Mouse (Mus musculus) kidney, postnatal 0 days (tissue): ENCODE data around the gene Por. TPM values are rescaled to one million over a fixed set of nuclear protein-coding genes. Genes with fewer than 3 reads are reported as not detected.

ENCODE experiments used
- ATAC-seq: fragments of 200-750 bp; cut with Nextera tagmentation; replicated peaks from 2 replicates; pipeline ENCODE4 v1.8.0; 2017; ENCODE audit warnings: low read depth, moderate number of reproducible peaks, moderate TSS enrichment, moderate library complexity; ENCODE audit not compliant: low FRiP score
- DNase-seq: peaks from one replicate; pipeline ENCODE4 v3.0.0-alpha.2; 2016; ENCODE audit warnings: low spot score
- H3K27ac ChIP-seq: fragments of 300-500 bp; sonication (generic); 2 replicates; pipeline ENCODE4 v1.5.1; 2014; ENCODE audit warnings: mild to moderate bottlenecking
- H3K27me3 ChIP-seq: fragments of 300-500 bp; sonication (generic); 2 replicates; pipeline ENCODE4 v1.6.1; 2014; ENCODE audit warnings: low read length, mixed read lengths; ENCODE audit not compliant: insufficient read depth
- H3K36me3 ChIP-seq: fragments of 300-500 bp; sonication (generic); 2 replicates; pipeline ENCODE4 v1.6.1; 2014; ENCODE audit warnings: low read length, mixed read lengths; ENCODE audit not compliant: insufficient read depth
- H3K4me1 ChIP-seq: fragments of 300-500 bp; sonication (generic); replicated peaks from 2 replicates; pipeline ENCODE4 v1.6.1; 2014; ENCODE audit warnings: antibody characterized with exemption, low read length, mixed read lengths; ENCODE audit not compliant: insufficient read depth
- H3K4me2 ChIP-seq: fragments of 300-500 bp; sonication (generic); 2 replicates; pipeline ENCODE4 v1.6.1; 2014; ENCODE audit warnings: mild to moderate bottlenecking, low read length, moderate library complexity, mixed read lengths
- H3K4me3 ChIP-seq: fragments of 300-500 bp; sonication (generic); replicated peaks from 2 replicates; pipeline ENCODE4 v1.5.1; 2014; ENCODE audit warnings: low read depth, low read length
- H3K9ac ChIP-seq: fragments of 300-500 bp; sonication (generic); 2 replicates; pipeline ENCODE4 v1.6.1; 2014; ENCODE audit warnings: low read depth, low read length
- H3K9me3 ChIP-seq: fragments of 300-500 bp; sonication (generic); replicated peaks from 2 replicates; pipeline ENCODE4 v1.6.1; 2016; ENCODE audit warnings: low read length, inconsistent platforms, mixed read lengths
- CTCF ChIP-seq: IDR thresholded peaks from 2 replicates; pipeline ENCODE4 v1.5.1; 2016; ENCODE audit warnings: antibody characterized with exemption, low read depth, mild to moderate bottlenecking, moderate library complexity
- WGBS: fragments of 180-500 bp; shearing (Covaris S2); extraction: QIAGEN DNeasy Blood & Tissue Kit; methylation state at CpG from one replicate; pipeline ENCODE4 v1.1.7; 2014; 5-methylcytosine and 5-hydroxymethylcytosine counted together
- polyA plus RNA-seq: library from polyadenylated mRNA; unstranded; fragments of >200 nt; fragmentation: Nextera tagmentation; extraction: Ambion mirVana; gene quantifications from 2 replicates; pipeline ENCODE4 v1.2.1, GENCODE M21; 2015

Por gene
- polyA plus RNA-seq, 1 experiment from 2014 or later, result 86.4 TPM

GRCm38 (mm10) chr5:135649309-135649633 is 20.6 kb upstream of the Por start:
- Histone ChIP-seq H3K27ac (no peak overlapping the region), H3K4me2 (no peak overlapping the region), H3K4me1 (no peaks in the 10 kb centered on the region), H3K9me3 (no peaks in the 10 kb centered on the region), H3K36me3 (no peaks in the 10 kb centered on the region), H3K27me3 (no peaks in the 10 kb centered on the region), H3K4me3 (no peak overlapping the region), H3K9ac (no peak overlapping the region)
- ATAC-seq (no peak), DNase-seq (no peak)
- WGBS, result 100% methylated on average over 1 of the region's 1 CpGs
- TF ChIP-seq CTCF, result no peak

DNA sequence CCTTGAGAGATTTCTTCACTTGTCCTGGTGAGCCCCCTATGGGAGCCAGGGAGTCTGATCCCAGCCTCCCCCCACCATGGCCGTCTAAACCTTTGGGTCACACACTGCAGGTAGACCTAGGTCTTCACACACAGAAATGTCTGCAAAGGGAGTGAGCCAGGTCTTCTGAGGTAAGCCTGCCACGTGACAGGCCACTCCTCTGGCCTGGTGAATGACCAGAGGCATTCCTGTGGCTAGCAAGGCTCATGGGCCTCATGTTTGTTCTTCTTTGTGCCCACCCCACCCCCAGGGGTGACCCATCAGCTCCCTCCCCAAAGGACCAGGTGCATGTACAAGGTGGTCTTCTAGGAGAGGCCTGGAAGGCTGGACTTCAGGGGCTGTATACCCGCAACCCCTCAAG is 18.3 kb upstream of the Por start:
- DNase-seq, result no peak
- WGBS, result 86% methylated on average over 3 of the region's 3 CpGs
- no peaks in the 10 kb centered on the region for H3K27me3 ChIP-seq
- no peaks in the 10 kb centered on the region for H3K36me3 ChIP-seq
- H3K4me3 ChIP-seq, result no peak overlapping the region
- no peaks in the 10 kb centered on the region for H3K4me1 ChIP-seq
- no peak overlapping the region for H3K9ac ChIP-seq
- TF ChIP-seq CTCF, result no peak
- H3K4me2 ChIP-seq, result no peak overlapping the region
- H3K9me3 ChIP-seq, result no peaks in the 10 kb centered on the region
- no peak overlapping the region for H3K27ac ChIP-seq
- no peak for ATAC-seq

GRCm38 (mm10) chr5:135653209-135653608 is 16.6 kb upstream of the Por start:
- Histone ChIP-seq H3K4me2 (no peak overlapping the region), H3K27me3 (no peaks in the 10 kb centered on the region), H3K4me3 (no peak overlapping the region), H3K9ac (no peak overlapping the region), H3K27ac (no peak overlapping the region), H3K4me1 (no peaks in the 10 kb centered on the region), H3K36me3 (no peaks in the 10 kb centered on the region), H3K9me3 (no peaks in the 10 kb centered on the region)
- TF ChIP-seq CTCF, result no peak
- ATAC-seq (no peak), DNase-seq (no peak)
- WGBS, result 25% methylated on average over 2 of the region's 2 CpGs

DNA sequence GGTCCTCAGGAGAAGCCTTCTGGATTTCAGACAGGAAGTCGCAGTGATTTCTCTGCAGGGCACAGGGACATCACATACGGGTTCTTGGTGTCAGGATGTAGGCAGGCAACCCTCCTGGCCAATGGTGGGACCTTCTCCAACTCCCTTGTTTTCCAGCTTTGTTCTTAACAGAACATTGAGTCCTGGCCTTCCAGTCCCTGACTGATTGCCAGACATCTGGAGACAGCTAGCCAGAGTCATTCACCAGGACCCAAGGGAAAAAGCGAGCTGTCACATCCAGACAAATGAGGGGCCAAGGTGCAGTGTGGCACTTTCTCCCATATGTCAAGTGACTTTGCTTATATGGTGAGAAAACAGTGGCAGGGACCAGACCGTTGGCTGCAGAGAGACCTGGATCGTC is 13.8 kb upstream of the Por start:
- ATAC-seq (no peak), DNase-seq (no peak)
- Histone ChIP-seq H3K9ac (no peak overlapping the region), H3K9me3 (no peaks in the 10 kb centered on the region), H3K36me3 (no peaks in the 10 kb centered on the region), H3K4me1 (no peaks in the 10 kb centered on the region), H3K27me3 (no peaks in the 10 kb centered on the region), H3K4me3 (no peak overlapping the region), H3K4me2 (no peak overlapping the region), H3K27ac (no peak overlapping the region)
- 77% methylated on average over 5 of the region's 5 CpGs for WGBS
- TF ChIP-seq CTCF, result no peak

DNA sequence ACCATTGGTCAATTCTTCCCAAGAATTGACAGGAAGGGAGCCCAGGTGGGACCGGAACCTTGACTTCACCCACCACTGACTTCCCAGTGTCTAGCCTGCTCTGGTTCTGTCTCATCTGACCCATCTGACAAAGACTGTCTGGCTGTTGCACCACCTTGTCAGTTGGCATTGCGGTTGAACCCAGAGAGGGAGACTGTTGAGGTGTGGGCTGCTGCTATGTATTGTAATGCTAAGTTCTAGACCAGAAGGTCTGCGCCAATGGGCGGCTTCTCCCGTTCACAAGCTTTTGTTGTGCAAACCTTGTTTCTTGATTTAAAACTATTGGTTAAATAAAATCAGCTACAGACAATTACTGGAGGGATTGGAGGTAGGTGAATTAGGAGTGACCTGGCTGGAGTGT is 12.7 kb upstream of the Por start:
- ATAC-seq, result no peak
- Histone ChIP-seq H3K4me3 (no peak overlapping the region), H3K4me2 (no peak overlapping the region), H3K27me3 (no peaks in the 10 kb centered on the region), H3K36me3 (no peaks in the 10 kb centered on the region), H3K27ac (no peak overlapping the region), H3K9me3 (no peaks in the 10 kb centered on the region), H3K4me1 (no peaks in the 10 kb centered on the region), H3K9ac (no peak overlapping the region)
- DNase-seq, result no peak
- TF ChIP-seq CTCF, result no peak
- 90% methylated on average over 5 of the region's 5 CpGs for WGBS

- no peak overlapping the region for H3K27ac ChIP-seq
- H3K27me3 ChIP-seq, result no peaks in the 10 kb centered on the region
- no peak overlapping the region for H3K4me2 ChIP-seq
- H3K4me3 ChIP-seq, result no peak overlapping the region
- no peaks in the 10 kb centered on the region for H3K9me3 ChIP-seq
- no peaks in the 10 kb centered on the region for H3K36me3 ChIP-seq
- ATAC-seq, result no peak
- H3K4me1 ChIP-seq, result no peaks in the 10 kb centered on the region
- no peak for TF ChIP-seq CTCF
- WGBS, result 56% methylated on average over 17 of the region's 17 CpGs
- DNase-seq, result no peak
- H3K9ac ChIP-seq, result no peak overlapping the region
Measured at GRCm38 (mm10) chr5:135657703-135658373, 12.0 kb upstream of the Por start.

- Histone ChIP-seq H3K4me1 (no peaks in the 10 kb centered on the region), H3K4me3 (no peak overlapping the region), H3K36me3 (no peaks in the 10 kb centered on the region), H3K9ac (no peak overlapping the region), H3K4me2 (no peak overlapping the region), H3K9me3 (no peaks in the 10 kb centered on the region), H3K27me3 (no peaks in the 10 kb centered on the region), H3K27ac (no peak overlapping the region)
- TF ChIP-seq CTCF, result no peak
- ATAC-seq (no peak), DNase-seq (no peak)
- WGBS, result 63% methylated on average over 4 of the region's 4 CpGs
Measured at GRCm38 (mm10) chr5:135659956-135660355, 9.9 kb upstream of the Por start.
